ENCODE assay signal across 8 mouse cellular contexts in genomic region chr6:67375982-67376391, GRCm38 (mm10). TPM values are rescaled to one million over a fixed set of nuclear protein-coding genes. Genes with fewer than 3 reads are reported as not detected.
DNase-seq lines count a peak whose midpoint lies in the region; ATAC-seq and TF ChIP-seq lines count a peak whose summit lies in the region.

Il12rb2 (minus strand) TSS chr6:67376188.

- no peaks in the 10 kb centered on the region for H3K9me3 ChIP-seq in forebrain, embryonic 14.5 days (replicated peaks; ENCODE audit: control insufficient read depth, low read length)
- H3K9me3 ChIP-seq in hindbrain, embryonic 14.5 days (ENCODE audit: control insufficient read depth, low read length) = no peaks in the 10 kb centered on the region
- no peaks in the 10 kb centered on the region for H3K9me3 ChIP-seq in lung, postnatal 0 days (ENCODE audit: low read length)
- no peaks in the 10 kb centered on the region for H3K9me3 ChIP-seq in neural tube, embryonic 15.5 days (replicated peaks)

- no peaks in the 10 kb centered on the region for H3K4me1 ChIP-seq in forebrain, embryonic 14.5 days (ENCODE audit: control insufficient read depth, insufficient read depth, low read length)
- no peaks in the 10 kb centered on the region; the same call in 1 of the 2 replicates for H3K4me1 ChIP-seq in hindbrain, embryonic 14.5 days (replicated peaks; ENCODE audit: control insufficient read depth, insufficient read depth, low read length)
- no peaks in the 10 kb centered on the region for H3K4me1 ChIP-seq in lung, postnatal 0 days (ENCODE audit: insufficient read depth, low read depth, low read length)
- H3K4me1 ChIP-seq in neural tube, embryonic 15.5 days = peaks cover 6% of the 10 kb centered on the region

- peaks cover 5% of the 10 kb centered on the region; the same call in 1 of the 2 replicates for H3K27me3 ChIP-seq in forebrain, embryonic 14.5 days (replicated peaks; ENCODE audit: control insufficient read depth, insufficient read depth, low read length)
- peaks cover 7% of the 10 kb centered on the region; the same call in 1 of the 2 replicates for H3K27me3 ChIP-seq in hindbrain, embryonic 14.5 days (ENCODE audit: control insufficient read depth, insufficient read depth, low read length)
- no peaks in the 10 kb centered on the region for H3K27me3 ChIP-seq in lung, postnatal 0 days (replicated peaks; ENCODE audit: insufficient read depth, low read length)
- peaks cover 7% of the 10 kb centered on the region for H3K27me3 ChIP-seq in neural tube, embryonic 15.5 days (replicated peaks)

- peak within 1 kb of the TSS; percentile 18; the same call in 1 of the 2 replicates for H3K4me3 ChIP-seq in forebrain, embryonic 14.5 days (ENCODE audit: low read depth, low read length)
- peak within 1 kb of the TSS; percentile 27 for H3K4me3 ChIP-seq in hindbrain, embryonic 14.5 days (replicated peaks; ENCODE audit: low read length)
- H3K4me3 ChIP-seq in lung, postnatal 0 days (ENCODE audit: low read depth, low read length) = no peak within 1 kb of the TSS
- H3K4me3 ChIP-seq in neural tube, embryonic 15.5 days (replicated peaks) = peak within 1 kb of the TSS; percentile 30

- DNase-seq in cerebellum, postnatal 10 days = peak; percentile 4 to 6
- DNase-seq in cerebellum, postnatal 25 days = no peak
- DNase-seq in Muller cell, postnatal 12 days (ENCODE audit: inconsistent ontology term) = peak; percentile 26
- DNase-seq in forebrain, embryonic 14.5 days (ENCODE audit: low spot score) = peak; percentile 3
- no peak for DNase-seq in hindbrain, embryonic 14.5 days (ENCODE audit: low spot score)
- peak; percentile 18 for DNase-seq in lung, postnatal 0 days (ENCODE audit: low spot score)
- DNase-seq in c-Kit-positive CD71-positive TER-119-positive erythroid progenitor cells, embryonic 14.5 days (ENCODE audit: low spot score) = no peak

- no peaks in the 10 kb centered on the region for H3K36me3 ChIP-seq in forebrain, embryonic 14.5 days (ENCODE audit: control insufficient read depth, insufficient read depth, low read length)
- H3K36me3 ChIP-seq in hindbrain, embryonic 14.5 days (replicated peaks; ENCODE audit: control insufficient read depth, insufficient read depth) = no peaks in the 10 kb centered on the region
- H3K36me3 ChIP-seq in lung, postnatal 0 days (ENCODE audit: insufficient read depth, low read length) = no peaks in the 10 kb centered on the region
- H3K36me3 ChIP-seq in neural tube, embryonic 15.5 days = no peaks in the 10 kb centered on the region

- peak within 1 kb of the TSS; percentile 51 for H3K4me2 ChIP-seq in forebrain, embryonic 14.5 days (ENCODE audit: low read length)
- peak within 1 kb of the TSS; percentile 51 for H3K4me2 ChIP-seq in hindbrain, embryonic 14.5 days (replicated peaks)
- peak within 1 kb of the TSS; percentile 34; the same call in 1 of the 2 replicates for H3K4me2 ChIP-seq in lung, postnatal 0 days (replicated peaks; ENCODE audit: low read depth, low read length)
- H3K4me2 ChIP-seq in neural tube, embryonic 15.5 days = peak within 1 kb of the TSS; percentile 60

- TF ChIP-seq EP300 in lung, postnatal 0 days (IDR thresholded peaks at IDR 0.05) = no peak

- no peak within 1 kb of the TSS for H3K27ac ChIP-seq in forebrain, embryonic 14.5 days (ENCODE audit: low read depth, low read length)
- H3K27ac ChIP-seq in hindbrain, embryonic 14.5 days = no peak within 1 kb of the TSS
- no peak within 1 kb of the TSS for H3K27ac ChIP-seq in lung, postnatal 0 days (ENCODE audit: low read length)
- H3K27ac ChIP-seq in neural tube, embryonic 15.5 days (replicated peaks) = no peak within 1 kb of the TSS

- 0 out of 2 replicates have a peak within 1 kb of the TSS, but pooled peaks have one; percentile 8 for H3K9ac ChIP-seq in forebrain, embryonic 14.5 days (ENCODE audit: low read length)
- H3K9ac ChIP-seq in hindbrain, embryonic 14.5 days = no peak within 1 kb of the TSS
- no peak within 1 kb of the TSS for H3K9ac ChIP-seq in lung, postnatal 0 days (replicated peaks; ENCODE audit: low read depth)
- peak within 1 kb of the TSS; percentile 34; the same call in 1 of the 2 replicates for H3K9ac ChIP-seq in neural tube, embryonic 15.5 days (replicated peaks)

- 0 out of 2 replicates have a peak, but pooled peaks have one; percentile 10 for ATAC-seq in forebrain, embryonic 14.5 days
- peak; percentile 46; the same call in 1 of the 2 replicates for ATAC-seq in hindbrain, embryonic 14.5 days (ENCODE audit: low FRiP score)
- ATAC-seq in lung, postnatal 0 days = no peak
- peak; percentile 31; the same call in 1 of the 2 replicates for ATAC-seq in neural tube, embryonic 15.5 days (ENCODE audit: low FRiP score)

- TF ChIP-seq CTCF in lung, postnatal 0 days (IDR thresholded peaks at IDR 0.05) = no peak

- 3% methylated on average over 26 of the region's 26 CpGs for WGBS in forebrain, embryonic 14.5 days
- 3% methylated on average over 26 of the region's 26 CpGs for WGBS in hindbrain, embryonic 14.5 days
- WGBS in lung, postnatal 0 days = 2% methylated on average over 26 of the region's 26 CpGs
- 3% methylated on average over 26 of the region's 26 CpGs for WGBS in neural tube, embryonic 15.5 days

RNA-seq across cellular contexts. Expression of gene Il12rb2, which starts in this region (rescaled TPM):
- polyA plus RNA-seq in forebrain, embryonic 14.5 days (2014; fragmentation: Nextera tagmentation; extraction: Ambion mirVana) = 0.10 TPM in 1 of 2 replicates, not detected in the other
- not detected in 2 replicates for polyA plus RNA-seq in hindbrain, embryonic 14.5 days (2014; fragmentation: Nextera tagmentation; extraction: Ambion mirVana)
- polyA plus RNA-seq in lung, postnatal 0 days (2015; fragmentation: Nextera tagmentation; extraction: Ambion mirVana) = not detected in 2 replicates
- 0.10 and 1.6 TPM in 2 replicates for polyA plus RNA-seq in neural tube, embryonic 15.5 days (2015; fragmentation: Nextera tagmentation; extraction: Ambion mirVana)

Comparison
In these comparisons a context has a peak if more than half of its experiments do, and no peak if none do; other contexts are left out.
1. DNase-seq: peak in cerebellum, postnatal 10 days (2 of 2) and Muller cell, postnatal 12 days (single experiment); none in cerebellum, postnatal 25 days (0 of 2), hindbrain, embryonic 14.5 days (single experiment) and c-Kit-positive CD71-positive TER-119-positive erythroid progenitor cells, embryonic 14.5 days (single experiment).
2. Peak in DNase-seq, ATAC-seq, H3K4me3 ChIP-seq, H3K9ac ChIP-seq and H3K4me2 ChIP-seq in forebrain, embryonic 14.5 days; RNA of the gene not detected or under 1 TPM.
3. Peak in ATAC-seq, H3K4me3 ChIP-seq and H3K4me2 ChIP-seq in hindbrain, embryonic 14.5 days; RNA of the gene not detected or under 1 TPM.
4. Peak in DNase-seq and H3K4me2 ChIP-seq in lung, postnatal 0 days; RNA of the gene not detected or under 1 TPM.
5. Peak in every context shown above with its lines, with median percentiles within 50 percentile points of each other: H3K4me2 ChIP-seq.